8 mouse cellular contexts compared by ENCODE assay signal in genomic region chr6:134389248-134389891, GRCm38 (mm10). TPM values are rescaled to one million over a fixed set of nuclear protein-coding genes. Genes with fewer than 3 reads are reported as not detected.
DNase-seq lines count a peak whose midpoint lies in the region.

No protein-coding gene starts in this region.

- WGBS in large intestine, adult 2 months = 17% methylated on average over 11 of the region's 11 CpGs

- peak; percentile 78 for DNase-seq in CD4-positive helper T cell, adult 2 months (ENCODE audit: low read depth, low spot score)
- DNase-seq in ZHBTc4 (ENCODE audit: low read depth, low spot score) = peak; percentile 89
- peak; percentile 80 to 87 for DNase-seq in cerebellum, postnatal 25 days
- peak; percentile 39 to 43 for DNase-seq in gastrocnemius, adult 8-10 months (ENCODE audit: low spot score in 2 of 2)
- peak; percentile 64 for DNase-seq in large intestine, adult 2 months (ENCODE audit: low read depth, low spot score)
- peak; percentile 86 for DNase-seq in lung, postnatal 14 days
- DNase-seq in retina, adult 2 months (ENCODE audit: low read depth, low spot score) = peak; percentile 25
- DNase-seq in thymus, postnatal 25 days = peak; percentile 79

RNA-seq across cellular contexts. Expression of gene Bcl2l14, which starts 6.7 kb away (rescaled TPM):
- total RNA-seq in gastrocnemius, adult 8-10 months (2022) = not detected
- 9.7 and 10.9 TPM in 2 replicates for polyA plus RNA-seq in large intestine, adult 2 months (2012; rRNA removed)

Comparison
In these comparisons a context has a peak if more than half of its experiments do, and no peak if none do; other contexts are left out.
1. Peak in every context shown above with its lines: DNase-seq.
2. DNase-seq: peak in every context shown above with its lines; median percentile 89 in ZHBTc4; 86 in lung, postnatal 14 days; 84 in cerebellum, postnatal 25 days; 79 in thymus, postnatal 25 days; 78 in CD4-positive helper T cell, adult 2 months; 64 in large intestine, adult 2 months; 41 in gastrocnemius, adult 8-10 months; 25 in retina, adult 2 months.